Mouse (Mus musculus) heart, postnatal 14 days (tissue): ENCODE measurements around the gene Mylk. TPM values are rescaled to one million over a fixed set of nuclear protein-coding genes. Genes with fewer than 3 reads are reported as not detected.

Source experiments
- DNase-seq, 2 experiments: peaks; one replicate each; pipeline ENCODE4 v3.0.0; 2021 to 2022
- intact Hi-C: fragments of 180-260 bp; cut with DNase I; formaldehyde crosslinking; loops from one replicate; pipeline ENCODE4 v1.15.1; 2025
- total RNA-seq, 2 experiments: library from RNA; stranded (reverse); gene quantifications; 2 replicates each; pipeline ENCODE4 v1.2.3; 2021

Mylk gene
- total RNA-seq, 2 experiments from 2014 or later = 37.2 to 37.9 TPM

- no peak for DNase-seq
- intact Hi-C loops = loop anchor here (1.0 kb wide), 2 partner anchors 46 to 64 kb away; no protein-coding TSS in a partner anchor
Observed at GRCm38 (mm10) chr16:34966620-34967081, 221.6 kb downstream of the Mylk start.

DNA sequence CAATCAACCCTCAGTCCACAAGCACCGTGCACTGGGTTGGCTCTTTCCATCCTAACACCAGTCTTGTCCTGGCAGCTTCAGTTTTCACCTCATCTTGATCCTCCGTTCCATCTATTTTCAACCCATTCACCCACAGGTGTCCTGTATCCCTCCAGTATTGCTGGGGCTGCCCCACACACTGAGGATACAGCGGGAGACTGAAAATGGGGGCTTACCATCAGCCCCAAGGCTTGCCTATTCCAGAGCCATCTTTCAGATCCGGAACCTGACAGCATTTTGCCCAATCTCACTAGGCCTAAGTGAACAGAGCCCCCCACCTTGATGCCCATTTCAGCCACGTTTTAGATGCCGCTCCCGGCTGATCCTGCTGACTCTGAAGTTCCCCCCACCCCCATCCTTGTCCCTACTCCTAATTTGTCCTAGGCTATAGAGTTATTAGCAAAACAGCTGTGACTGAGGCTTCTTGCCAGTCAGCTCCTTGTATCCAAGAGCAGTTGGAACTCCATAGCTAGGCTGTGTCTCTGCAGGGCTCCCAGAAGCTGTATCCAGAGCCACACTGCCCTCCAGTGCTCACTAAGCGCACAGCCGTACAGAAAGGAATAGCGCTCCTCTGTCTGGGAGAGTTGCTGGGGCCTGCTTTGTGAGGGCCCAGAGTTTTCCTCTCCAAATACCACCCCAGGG lies 222.2 kb downstream of the Mylk start:
- DNase-seq = peak; percentile 80 to 86
- intact Hi-C loops = loop anchor here (1.0 kb wide), 2 partner anchors 47 to 65 kb away; no protein-coding TSS in a partner anchor

DNA sequence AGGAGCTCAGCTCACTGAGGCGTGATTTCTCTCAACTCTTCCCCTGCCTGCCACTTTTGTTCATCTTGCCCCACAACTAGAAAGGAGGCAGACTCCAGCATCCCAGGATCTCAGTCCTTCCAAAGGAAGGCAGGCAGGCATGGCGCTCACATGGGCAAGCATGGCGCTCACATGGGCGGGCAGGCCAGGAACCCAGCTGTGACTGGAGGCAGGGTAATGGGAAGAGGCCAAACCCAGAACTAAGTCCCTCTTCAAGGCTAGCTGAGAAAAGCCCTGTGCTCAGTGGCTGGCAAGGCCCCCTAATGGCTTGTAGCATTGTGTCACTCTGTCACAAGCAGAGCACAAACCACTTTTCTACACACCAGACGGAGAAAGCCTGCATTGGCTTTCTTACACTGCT lies 223.2 kb downstream of the Mylk start:
- intact Hi-C loops = no loop called here
- no peak for DNase-seq

GRCm38 (mm10) chr16:34972471-34972870 lies 227.5 kb downstream of the Mylk start:
- DNase-seq = no peak
- intact Hi-C loops = loop anchor here (10.0 kb wide), 1 partner anchor 308 kb away; no protein-coding TSS in a partner anchor

GRCm38 (mm10) chr16:34975544-34975943 lies 230.5 kb downstream of the Mylk start:
- DNase-seq = no peak
- intact Hi-C loops = loop anchor here (10.0 kb wide), 1 partner anchor 311 kb away; no protein-coding TSS in a partner anchor

DNA sequence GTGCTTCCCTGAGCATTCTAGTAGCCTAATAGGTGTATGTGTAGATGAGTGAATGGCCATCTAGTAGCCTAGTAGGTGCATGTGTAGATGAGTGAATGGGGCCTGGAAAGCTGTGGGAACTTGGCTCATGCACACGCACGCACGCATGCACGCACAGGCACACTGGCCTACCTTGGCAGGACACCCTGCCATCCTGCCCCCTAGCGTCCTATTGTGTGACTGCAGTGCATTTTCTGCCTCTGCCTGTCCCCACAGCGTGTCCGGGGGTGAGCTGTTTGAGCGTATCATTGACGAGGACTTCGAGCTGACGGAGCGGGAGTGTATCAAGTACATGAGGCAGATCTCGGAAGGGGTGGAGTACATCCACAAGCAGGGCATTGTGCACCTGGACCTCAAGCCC lies 231.6 kb downstream of the Mylk start:
- intact Hi-C loops = loop anchor here (10.0 kb wide), 1 partner anchor 312 kb away; no protein-coding TSS in a partner anchor
- DNase-seq = no peak

DNA sequence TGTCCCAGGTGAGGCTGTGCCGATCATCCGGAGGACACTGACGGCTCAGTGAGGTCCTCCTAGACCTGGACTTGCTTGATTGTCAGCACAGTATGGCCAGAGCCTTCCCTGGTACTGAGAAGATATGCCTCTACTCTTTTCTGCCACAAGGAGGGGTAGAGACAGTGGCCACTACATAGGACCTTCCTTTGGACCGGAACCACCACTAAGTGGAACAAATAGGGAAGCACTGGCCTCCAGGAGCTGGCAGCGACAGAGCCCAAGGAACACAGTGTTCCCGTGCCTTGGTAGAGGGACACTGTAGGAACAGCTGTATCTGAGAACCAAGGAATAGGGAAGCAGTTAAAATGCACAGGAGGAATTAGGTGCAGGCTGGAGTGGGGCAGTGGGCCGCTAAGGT lies 233.0 kb downstream of the Mylk start:
- no peak for DNase-seq
- intact Hi-C loops = loop anchor here (10.0 kb wide), 1 partner anchor 313 kb away; no protein-coding TSS in a partner anchor

- no peak for DNase-seq
- intact Hi-C loops = no loop called here
Observed at GRCm38 (mm10) chr16:34981009-34981408, 236.0 kb downstream of the Mylk start.

- intact Hi-C loops = no loop called here
- DNase-seq = no peak
Observed at GRCm38 (mm10) chr16:34984203-34985030, 239.4 kb downstream of the Mylk start.

DNA sequence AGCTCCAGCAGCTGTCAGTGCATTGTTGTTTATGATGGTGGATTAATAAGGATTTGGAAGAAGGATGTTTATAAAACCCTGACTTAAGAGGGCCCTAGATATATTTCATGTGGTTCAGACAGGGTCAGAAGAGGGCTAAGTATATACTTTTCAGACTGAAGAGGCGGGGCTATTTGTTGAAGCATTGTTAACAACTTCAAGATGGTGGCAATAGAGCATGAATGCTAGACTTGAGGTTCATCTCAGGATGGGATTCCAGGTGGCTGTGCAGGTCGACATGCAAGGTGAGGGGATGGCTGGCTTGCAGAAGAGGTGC lies 240.0 kb downstream of the Mylk start:
- intact Hi-C loops = no loop called here
- no peak for DNase-seq

GRCm38 (mm10) chr16:34986211-34986825 lies 241.3 kb downstream of the Mylk start:
- intact Hi-C loops = no loop called here
- DNase-seq = no peak

DNA sequence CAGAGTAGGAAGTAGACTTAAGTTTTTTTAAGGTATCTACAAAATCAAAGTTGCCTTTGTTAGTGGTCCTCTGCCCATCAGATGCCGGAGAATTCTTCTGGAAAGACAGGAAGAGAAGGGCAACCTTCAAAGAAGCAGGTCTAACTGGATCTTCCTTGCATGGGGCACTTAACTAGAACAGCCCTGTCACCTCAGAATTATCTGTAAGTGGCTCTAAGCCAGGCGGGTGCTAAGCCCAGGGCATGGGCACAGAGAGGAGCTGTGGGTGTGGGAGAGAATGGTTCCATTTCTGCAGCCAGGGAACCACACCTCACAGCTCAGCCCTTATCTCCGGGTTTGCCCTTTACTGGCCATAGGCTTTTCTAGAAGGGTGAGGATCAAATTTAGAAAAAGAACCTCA lies 246.4 kb downstream of the Mylk start:
- no peak for DNase-seq
- intact Hi-C loops = no loop called here

DNA sequence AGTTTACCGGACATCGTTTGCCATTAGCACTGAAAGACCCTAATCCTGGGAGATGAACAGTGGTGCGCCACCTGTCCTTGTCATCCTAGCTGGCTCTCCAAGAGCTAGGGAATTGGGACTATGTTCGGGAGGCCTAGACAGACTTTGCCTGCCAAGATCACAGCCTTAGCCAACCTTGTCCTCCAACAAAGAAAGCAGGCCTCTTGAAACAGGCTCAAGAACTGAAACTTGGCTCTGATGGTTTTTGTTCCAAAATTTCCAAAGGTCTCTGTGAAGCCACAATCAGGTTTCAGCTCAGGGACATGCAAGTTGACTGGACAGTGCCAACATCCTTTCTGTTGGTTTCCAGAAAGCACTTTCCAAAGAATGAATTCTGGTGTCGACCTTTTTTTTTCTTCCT lies 247.8 kb downstream of the Mylk start:
- intact Hi-C loops = no loop called here
- peak in 1 of 2 experiments; percentile 32 for DNase-seq

DNA sequence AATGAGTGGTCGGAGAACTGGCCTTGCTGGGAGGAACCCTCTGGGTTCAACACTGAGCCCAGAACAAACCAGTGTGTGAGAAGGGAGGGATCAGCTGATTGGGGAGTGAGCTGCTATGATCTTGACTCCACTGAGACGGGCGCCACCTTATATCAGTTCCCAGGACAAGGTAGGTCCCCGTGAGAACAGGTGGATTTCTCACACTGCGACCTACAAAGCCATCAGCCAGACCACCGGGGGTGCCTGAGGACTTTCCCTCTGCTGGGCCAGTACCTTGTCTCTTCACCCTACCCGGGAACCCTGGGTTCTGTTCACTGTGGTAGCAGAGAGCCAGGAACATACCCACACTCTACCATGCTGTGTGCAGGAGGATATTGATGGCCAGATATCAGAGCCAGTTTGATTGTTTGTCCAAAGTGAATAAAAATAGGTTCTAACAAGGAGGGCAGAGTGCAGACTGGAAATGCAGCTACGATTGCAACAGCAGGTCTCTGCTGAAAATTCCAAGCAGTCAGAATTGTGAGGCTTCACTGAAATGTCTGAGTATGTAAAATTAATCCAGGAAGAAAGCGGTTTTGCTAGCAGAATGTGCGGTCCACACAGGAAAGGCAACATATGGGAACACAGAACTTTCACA lies 248.8 kb downstream of the Mylk start:
- DNase-seq = no peak
- intact Hi-C loops = no loop called here

DNA sequence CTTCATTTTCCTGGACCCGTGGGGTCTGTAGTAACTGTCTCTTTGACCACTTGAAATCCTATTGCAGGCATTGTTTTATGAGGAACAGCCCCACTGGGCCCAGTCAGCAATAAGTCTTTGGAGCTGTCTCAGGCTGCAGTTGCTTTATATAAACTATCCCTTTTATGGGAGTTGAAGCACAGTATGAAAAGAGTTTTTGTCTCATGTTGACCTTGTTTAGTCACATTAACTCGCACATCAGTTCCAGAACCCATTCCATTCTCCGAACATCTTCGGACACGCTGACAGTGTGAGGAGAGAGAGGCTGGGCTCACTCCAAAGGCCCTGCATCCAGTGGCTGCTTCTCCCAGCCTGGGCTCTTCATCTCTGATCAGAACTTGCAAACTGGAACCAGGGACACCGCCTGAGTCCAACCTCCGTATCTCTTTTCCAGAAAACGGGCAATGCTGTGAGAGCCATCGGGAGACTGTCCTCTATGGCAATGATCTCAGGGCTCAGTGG lies 249.7 kb downstream of the Mylk start:
- DNase-seq = no peak
- intact Hi-C loops = no loop called here

- DNase-seq = peak; percentile 78 to 82
- intact Hi-C loops = no loop called here
Observed at GRCm38 (mm10) chr16:34996133-34996532, 251.1 kb downstream of the Mylk start.

- DNase-seq = peak in 1 of 2 experiments; percentile 11
- intact Hi-C loops = no loop called here
Observed at GRCm38 (mm10) chr16:34997052-34997451, 252.0 kb downstream of the Mylk start.

GRCm38 (mm10) chr16:34997576-34997975 lies 252.6 kb downstream of the Mylk start:
- peak in 1 of 2 experiments; percentile 14 for DNase-seq
- intact Hi-C loops = no loop called here

DNA sequence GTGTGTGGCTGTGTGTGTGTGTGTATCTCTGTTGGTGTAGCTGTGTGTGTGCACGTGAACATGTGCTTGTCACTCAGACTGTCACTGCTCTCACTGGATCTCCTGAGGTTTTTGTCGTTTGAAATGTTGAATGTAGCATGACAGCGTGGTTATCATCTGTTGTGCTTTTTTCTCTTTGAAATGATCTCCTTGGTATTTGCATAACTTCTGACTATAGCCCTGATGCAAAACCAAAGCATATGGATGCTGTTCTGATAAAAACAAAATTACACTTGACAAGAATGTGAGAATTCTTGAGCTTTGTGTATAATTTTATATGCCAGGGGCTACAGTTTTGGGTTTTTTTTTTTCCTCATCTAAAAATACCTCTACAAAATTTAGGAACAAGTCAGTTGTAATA lies 254.0 kb downstream of the Mylk start:
- DNase-seq = no peak
- intact Hi-C loops = no loop called here

DNA sequence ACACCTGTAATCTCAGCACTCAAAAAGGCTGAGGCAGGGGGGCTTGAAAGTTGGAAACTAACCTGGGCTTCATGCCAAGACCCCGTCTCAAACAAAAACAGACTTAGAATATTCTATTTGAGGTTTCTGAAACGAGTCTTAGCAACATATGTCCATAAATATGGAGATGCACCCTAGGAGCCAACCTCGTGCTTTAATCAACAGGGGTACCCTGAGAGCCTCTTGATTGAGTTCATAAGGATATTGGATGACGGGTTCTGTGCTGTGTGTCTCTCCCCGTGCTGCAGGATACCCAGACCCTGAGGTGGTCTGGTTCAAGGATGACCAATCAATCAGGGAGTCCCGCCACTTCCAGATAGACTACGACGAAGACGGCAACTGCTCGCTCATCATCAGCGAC lies 255.0 kb downstream of the Mylk start:
- no peak for DNase-seq
- intact Hi-C loops = no loop called here
